Mouse (Mus musculus): Measurements from ENCODE around the gene C1galt1. TPM values are rescaled to one million over a fixed set of nuclear protein-coding genes. Genes with fewer than 3 reads are reported as not detected.

The C1galt1 gene
- polyA plus RNA-seq, 1 experiment from 2014 or later, result 10.0 TPM

DNA sequence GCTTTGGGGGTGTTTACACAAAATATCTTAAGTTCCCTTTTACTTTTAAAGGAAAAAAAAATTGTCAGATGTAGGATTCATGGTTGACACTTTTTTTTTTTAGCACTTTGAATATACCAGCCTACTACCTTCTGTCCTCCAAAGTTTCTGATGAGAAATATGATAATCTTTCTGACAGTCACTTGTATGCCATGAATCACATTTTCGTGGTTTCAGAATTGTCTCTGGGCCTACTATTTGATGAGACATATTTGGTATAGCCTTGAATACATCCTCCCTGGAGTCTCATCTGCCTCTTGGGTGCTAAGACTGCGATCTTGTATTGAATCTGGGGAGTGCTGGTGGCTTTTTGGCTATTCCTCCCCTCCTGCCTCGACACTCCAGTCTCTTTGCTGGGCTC lies 8.8 kb downstream of the C1galt1 start:
- 78% methylated on average over 3 of the region's 3 CpGs for WGBS
- Histone ChIP-seq H3K4me3 (ENCODE audit: low read depth, low read length) (no peak overlapping the region), H3K9ac (replicated peaks; ENCODE audit: low read depth, low read length) (no peak overlapping the region), H3K4me2 (replicated peaks; ENCODE audit: low read depth, low read length) (no peak overlapping the region), H3K27me3 (ENCODE audit: control insufficient read depth, insufficient read depth, low read length) (no peaks in the 10 kb centered on the region), H3K36me3 (ENCODE audit: control insufficient read depth, insufficient read depth, low read length) (no peaks in the 10 kb centered on the region), H3K27ac (ENCODE audit: low read length) (no peak overlapping the region), H3K4me1 (ENCODE audit: control insufficient read depth, insufficient read depth, low read length) (0 out of 2 replicates have a peak, but pooled peaks cover 10% of the 10 kb centered on the region), H3K9me3 (ENCODE audit: control insufficient read depth, low read depth, low read length) (no peaks in the 10 kb centered on the region)
- ATAC-seq (ENCODE audit: insufficient number of reproducible peaks, insufficient read depth, low FRiP score, low read depth), result no peak

GRCm38 (mm10) chr6:7856682-7857290 lies 12.1 kb downstream of the C1galt1 start:
- Histone ChIP-seq H3K36me3 (ENCODE audit: control insufficient read depth, insufficient read depth, low read length) (no peaks in the 10 kb centered on the region), H3K27ac (ENCODE audit: low read length) (no peak overlapping the region), H3K9ac (replicated peaks; ENCODE audit: low read depth, low read length) (no peak overlapping the region), H3K4me3 (ENCODE audit: low read depth, low read length) (no peak overlapping the region), H3K4me2 (replicated peaks; ENCODE audit: low read depth, low read length) (no peak overlapping the region), H3K4me1 (ENCODE audit: control insufficient read depth, insufficient read depth, low read length) (0 out of 2 replicates have a peak, but pooled peaks cover 3% of the 10 kb centered on the region), H3K9me3 (ENCODE audit: control insufficient read depth, low read depth, low read length) (no peaks in the 10 kb centered on the region), H3K27me3 (ENCODE audit: control insufficient read depth, insufficient read depth, low read length) (no peaks in the 10 kb centered on the region)
- no peak for ATAC-seq (ENCODE audit: insufficient number of reproducible peaks, insufficient read depth, low FRiP score, low read depth)
- 60% methylated on average over 5 of the region's 5 CpGs for WGBS

GRCm38 (mm10) chr6:7857356-7858247 lies 13.0 kb downstream of the C1galt1 start:
- WGBS, result 74% methylated on average over 8 of the region's 8 CpGs
- Histone ChIP-seq H3K4me3 (ENCODE audit: low read depth, low read length) (no peak overlapping the region), H3K27me3 (ENCODE audit: control insufficient read depth, insufficient read depth, low read length) (no peaks in the 10 kb centered on the region), H3K27ac (ENCODE audit: low read length) (no peak overlapping the region), H3K36me3 (ENCODE audit: control insufficient read depth, insufficient read depth, low read length) (no peaks in the 10 kb centered on the region), H3K4me2 (replicated peaks; ENCODE audit: low read depth, low read length) (no peak overlapping the region), H3K4me1 (ENCODE audit: control insufficient read depth, insufficient read depth, low read length) (0 out of 2 replicates have a peak, but pooled peaks cover 3% of the 10 kb centered on the region), H3K9ac (replicated peaks; ENCODE audit: low read depth, low read length) (no peak overlapping the region), H3K9me3 (ENCODE audit: control insufficient read depth, low read depth, low read length) (no peaks in the 10 kb centered on the region)
- ATAC-seq (ENCODE audit: insufficient number of reproducible peaks, insufficient read depth, low FRiP score, low read depth), result no peak

DNA sequence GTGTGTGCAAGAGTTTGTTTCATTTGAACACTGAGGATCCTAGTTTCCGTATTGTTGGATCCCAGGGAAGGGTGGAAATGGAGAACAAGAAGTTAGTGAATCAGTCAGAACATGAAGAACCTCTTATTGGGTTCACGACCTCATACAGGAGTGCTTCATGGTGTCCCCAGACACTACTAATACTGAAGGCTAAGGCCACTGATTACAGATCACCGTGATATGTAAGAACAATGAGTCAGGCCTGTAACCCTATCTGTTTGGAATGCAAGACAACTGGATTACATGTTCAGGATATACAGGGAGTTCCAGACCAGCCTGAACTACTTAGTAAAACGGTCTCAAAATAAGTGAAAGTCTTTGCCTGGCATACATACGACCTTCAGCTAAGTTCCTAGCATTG lies 13.9 kb downstream of the C1galt1 start:
- H3K4me3 ChIP-seq (ENCODE audit: low read depth, low read length), result no peak overlapping the region
- H3K27me3 ChIP-seq (ENCODE audit: control insufficient read depth, insufficient read depth, low read length), result no peaks in the 10 kb centered on the region
- H3K4me2 ChIP-seq (replicated peaks; ENCODE audit: low read depth, low read length), result no peak overlapping the region
- H3K36me3 ChIP-seq (ENCODE audit: control insufficient read depth, insufficient read depth, low read length), result no peaks in the 10 kb centered on the region
- H3K4me1 ChIP-seq (ENCODE audit: control insufficient read depth, insufficient read depth, low read length), result 0 out of 2 replicates have a peak, but pooled peaks cover 3% of the 10 kb centered on the region
- no peak overlapping the region for H3K9ac ChIP-seq (replicated peaks; ENCODE audit: low read depth, low read length)
- H3K27ac ChIP-seq (ENCODE audit: low read length), result no peak overlapping the region
- no peak for ATAC-seq (ENCODE audit: insufficient number of reproducible peaks, insufficient read depth, low FRiP score, low read depth)
- WGBS, result 75% methylated on average over 5 of the region's 5 CpGs
- H3K9me3 ChIP-seq (ENCODE audit: control insufficient read depth, low read depth, low read length), result no peaks in the 10 kb centered on the region

DNA sequence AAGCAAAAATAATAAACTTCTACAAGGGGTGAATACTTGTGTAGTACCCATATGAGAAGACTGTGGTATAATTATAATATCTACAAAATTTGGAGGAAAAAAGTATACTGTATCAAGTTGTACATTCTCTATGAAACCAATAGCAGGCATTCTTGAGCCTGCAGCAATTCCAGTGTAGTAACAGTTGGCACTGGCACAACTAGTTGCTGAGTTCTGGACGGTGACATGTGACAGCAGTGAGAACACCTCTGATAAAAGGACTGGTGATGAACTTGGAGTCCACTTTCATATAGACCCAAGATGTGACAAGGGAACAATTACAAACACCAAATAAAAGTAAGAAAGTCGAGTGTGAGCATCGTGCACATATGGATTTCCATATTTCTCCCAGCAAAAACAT lies 14.5 kb downstream of the C1galt1 start:
- no peak overlapping the region for H3K27ac ChIP-seq (ENCODE audit: low read length)
- no peak overlapping the region for H3K9ac ChIP-seq (replicated peaks; ENCODE audit: low read depth, low read length)
- H3K27me3 ChIP-seq (ENCODE audit: control insufficient read depth, insufficient read depth, low read length), result no peaks in the 10 kb centered on the region
- H3K4me1 ChIP-seq (ENCODE audit: control insufficient read depth, insufficient read depth, low read length), result 0 out of 2 replicates have a peak, but pooled peaks cover 3% of the 10 kb centered on the region
- no peaks in the 10 kb centered on the region for H3K9me3 ChIP-seq (ENCODE audit: control insufficient read depth, low read depth, low read length)
- 88% methylated on average over 3 of the region's 3 CpGs for WGBS
- ATAC-seq (ENCODE audit: insufficient number of reproducible peaks, insufficient read depth, low FRiP score, low read depth), result no peak
- H3K36me3 ChIP-seq (ENCODE audit: control insufficient read depth, insufficient read depth, low read length), result no peaks in the 10 kb centered on the region
- no peak overlapping the region for H3K4me3 ChIP-seq (ENCODE audit: low read depth, low read length)
- H3K4me2 ChIP-seq (replicated peaks; ENCODE audit: low read depth, low read length), result no peak overlapping the region

- H3K4me3 ChIP-seq (ENCODE audit: low read depth, low read length), result no peak overlapping the region
- no peak overlapping the region for H3K27ac ChIP-seq (ENCODE audit: low read length)
- H3K9ac ChIP-seq (replicated peaks; ENCODE audit: low read depth, low read length), result no peak overlapping the region
- no peaks in the 10 kb centered on the region for H3K27me3 ChIP-seq (ENCODE audit: control insufficient read depth, insufficient read depth, low read length)
- H3K4me1 ChIP-seq (ENCODE audit: control insufficient read depth, insufficient read depth, low read length), result 0 out of 2 replicates have a peak, but pooled peaks cover 2% of the 10 kb centered on the region
- no peaks in the 10 kb centered on the region; the same call in 1 of the 2 replicates for H3K36me3 ChIP-seq (ENCODE audit: control insufficient read depth, insufficient read depth, low read length)
- 37% methylated on average over 3 of the region's 3 CpGs for WGBS
- no peak for ATAC-seq (ENCODE audit: insufficient number of reproducible peaks, insufficient read depth, low FRiP score, low read depth)
- H3K4me2 ChIP-seq (replicated peaks; ENCODE audit: low read depth, low read length), result no peak overlapping the region
- no peaks in the 10 kb centered on the region for H3K9me3 ChIP-seq (ENCODE audit: control insufficient read depth, low read depth, low read length)
Observed at GRCm38 (mm10) chr6:7861033-7861432, 16.4 kb downstream of the C1galt1 start.

DNA sequence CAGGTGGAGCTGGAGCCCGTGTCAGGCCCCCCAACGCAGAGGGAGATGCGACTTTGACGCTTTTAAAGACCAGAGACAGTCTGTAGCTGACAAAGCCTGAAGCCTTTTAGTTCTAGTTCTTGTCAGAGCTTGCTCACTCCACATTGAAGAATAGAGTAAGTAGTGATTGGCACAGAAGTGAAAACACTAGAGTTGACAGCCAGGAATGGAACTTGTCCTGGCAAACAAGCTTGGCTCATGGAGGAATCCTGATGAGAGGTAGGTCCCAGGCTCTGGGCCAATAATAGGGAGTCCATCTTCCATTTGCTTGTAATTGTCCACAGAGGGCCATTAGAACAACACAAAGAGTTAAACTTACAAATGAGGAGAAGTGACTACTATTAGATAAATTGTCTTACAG lies 18.7 kb downstream of the C1galt1 start:
- Histone ChIP-seq H3K27ac (ENCODE audit: low read length) (no peak overlapping the region), H3K36me3 (ENCODE audit: control insufficient read depth, insufficient read depth, low read length) (peaks cover 2% of the 10 kb centered on the region; the same call in 1 of the 2 replicates), H3K27me3 (ENCODE audit: control insufficient read depth, insufficient read depth, low read length) (no peaks in the 10 kb centered on the region), H3K4me3 (ENCODE audit: low read depth, low read length) (no peak overlapping the region), H3K4me2 (replicated peaks; ENCODE audit: low read depth, low read length) (no peak overlapping the region), H3K9me3 (ENCODE audit: control insufficient read depth, low read depth, low read length) (no peaks in the 10 kb centered on the region), H3K9ac (replicated peaks; ENCODE audit: low read depth, low read length) (no peak overlapping the region), H3K4me1 (ENCODE audit: control insufficient read depth, insufficient read depth, low read length) (no peaks in the 10 kb centered on the region)
- WGBS, result 86% methylated on average over 4 of the region's 4 CpGs
- no peak for ATAC-seq (ENCODE audit: insufficient number of reproducible peaks, insufficient read depth, low FRiP score, low read depth)

GRCm38 (mm10) chr6:7876836-7877235 lies 32.2 kb downstream of the C1galt1 start:
- no peak overlapping the region for H3K9ac ChIP-seq (replicated peaks; ENCODE audit: low read depth, low read length)
- WGBS, result 92% methylated on average over 5 of the region's 5 CpGs
- ATAC-seq (ENCODE audit: insufficient number of reproducible peaks, insufficient read depth, low FRiP score, low read depth), result no peak
- H3K27ac ChIP-seq (ENCODE audit: low read length), result no peak overlapping the region
- no peak overlapping the region for H3K4me2 ChIP-seq (replicated peaks; ENCODE audit: low read depth, low read length)
- no peaks in the 10 kb centered on the region for H3K9me3 ChIP-seq (ENCODE audit: control insufficient read depth, low read depth, low read length)
- H3K4me1 ChIP-seq (ENCODE audit: control insufficient read depth, insufficient read depth, low read length), result no peaks in the 10 kb centered on the region
- no peaks in the 10 kb centered on the region for H3K36me3 ChIP-seq (ENCODE audit: control insufficient read depth, insufficient read depth, low read length)
- no peaks in the 10 kb centered on the region for H3K27me3 ChIP-seq (ENCODE audit: control insufficient read depth, insufficient read depth, low read length)
- H3K4me3 ChIP-seq (ENCODE audit: low read depth, low read length), result no peak overlapping the region
